ENCODE assay signal across 16 mouse cellular contexts in genomic region chr3:95324454-95325144, GRCm38 (mm10). TPM values are rescaled to one million over a fixed set of nuclear protein-coding genes. Genes with fewer than 3 reads are reported as not detected.
DNase-seq lines count a peak whose midpoint lies in the region; ATAC-seq and TF ChIP-seq lines count a peak whose summit lies in the region.
"Had no signal": no experiment of that assay in that cellular context is flagged by ENCODE, and none has a peak within 500 bp of the region (broad histone marks: within the 10 kb centered on the region; RNA-seq: fewer than 3 reads in every experiment).

No protein-coding gene starts in this region.

- ATAC-seq in liver, embryonic 14.5 days (ENCODE audit: insufficient read depth): no peak

- peaks cover 33% of the 10 kb centered on the region for H3K4me1 ChIP-seq in E14TG2a.4 (replicated peaks; ENCODE audit: low read depth, low read length)
- peaks cover 0 to 3% of the 10 kb centered on the region in 2 experiments; a peak in 1 of 4 replicates for H3K4me1 ChIP-seq in liver, embryonic 14.5 days (replicated peaks; ENCODE audit: control insufficient read depth in 2 of 2, insufficient read depth in 2 of 2, low read length in 1 of 2)
- H3K4me1 ChIP-seq: embryonic facial prominence, embryonic 15.5 days had no signal

- 83% methylated on average over 6 of the region's 6 CpGs for WGBS in liver, embryonic 14.5 days (ENCODE audit: insufficient replicate concordance)

- no peak overlapping the region for H3K4me3 ChIP-seq in layer of hippocampus, adult 2 months
- no peak overlapping the region for H3K4me3 ChIP-seq in E14TG2a.4 (replicated peaks; ENCODE audit: low read length)
- H3K4me3 ChIP-seq in liver, embryonic 14.5 days (ENCODE audit: insufficient read depth in 1 of 2, low read depth in 2 of 2, low read length in 2 of 2): no peak overlapping the region
- H3K4me3 ChIP-seq: embryonic facial prominence, embryonic 15.5 days; forebrain, embryonic 12.5 days; heart, embryonic 13.5 days; hindbrain, embryonic 12.5 days; midbrain, embryonic 10.5 days had no signal

- no peak for DNase-seq in layer of hippocampus, adult 2 months (ENCODE audit: low spot score in 2 of 2)
- DNase-seq in layer of hippocampus, adult 11-12 months (ENCODE audit: low spot score): no peak
- peak; percentile 39 for DNase-seq in 416B (ENCODE audit: low read depth)
- no peak for DNase-seq in liver, embryonic 14.5 days (ENCODE audit: low read depth in 3 of 3, low spot score in 3 of 3)
- no peak for DNase-seq in spleen, postnatal 4 days (ENCODE audit: low spot score in 2 of 2)
- DNase-seq in left cerebral cortex, adult 8-10 months (ENCODE audit: low spot score in 2 of 2): no peak
- DNase-seq: adrenal gland, postnatal 36 days; cerebellum, adult 11-12 months; kidney, adult 8-10 months; right cerebral cortex, postnatal 14 days had no signal

- H3K27me3 ChIP-seq in E14TG2a.4 (ENCODE audit: insufficient read depth, low read length): no peaks in the 10 kb centered on the region
- no peaks in the 10 kb centered on the region for H3K27me3 ChIP-seq in liver, embryonic 14.5 days (ENCODE audit: control insufficient read depth, insufficient read depth, low read length)
- H3K27me3 ChIP-seq: embryonic facial prominence, embryonic 15.5 days; forebrain, embryonic 12.5 days; heart, embryonic 13.5 days; hindbrain, embryonic 12.5 days had no signal

- H3K9me3 ChIP-seq in E14TG2a.4 (ENCODE audit: low read length): no peaks in the 10 kb centered on the region
- H3K9me3 ChIP-seq in liver, embryonic 14.5 days (ENCODE audit: control insufficient read depth, low read length): no peaks in the 10 kb centered on the region
- H3K9me3 ChIP-seq: embryonic facial prominence, embryonic 15.5 days; forebrain, embryonic 12.5 days; heart, embryonic 13.5 days; hindbrain, embryonic 12.5 days; midbrain, embryonic 10.5 days had no signal

- peaks cover 100% of the 10 kb centered on the region for H3K36me3 ChIP-seq in E14TG2a.4 (ENCODE audit: insufficient read depth, low read length)
- peaks cover 73% of the 10 kb centered on the region for H3K36me3 ChIP-seq in liver, embryonic 14.5 days (replicated peaks; ENCODE audit: control insufficient read depth, insufficient read depth, low read depth)

- H3K4me2 ChIP-seq in liver, embryonic 14.5 days (ENCODE audit: low read depth): no peak overlapping the region
- H3K4me2 ChIP-seq: embryonic facial prominence, embryonic 15.5 days; forebrain, embryonic 12.5 days; heart, embryonic 13.5 days; hindbrain, embryonic 12.5 days had no signal

- TF ChIP-seq CTCF in layer of hippocampus, adult 2 months (conservative IDR thresholded peaks at IDR 0.05): peak; percentile 64
- peak; percentile 32 for TF ChIP-seq CTCF in E14TG2a.4 (conservative IDR thresholded peaks at IDR 0.05; ENCODE audit: low read length)
- TF ChIP-seq CTCF in liver, embryonic 14.5 days (IDR thresholded peaks at IDR 0.05; ENCODE audit: low read depth): peak; percentile 33

- no peak overlapping the region for H3K27ac ChIP-seq in layer of hippocampus, adult 2 months
- no peak overlapping the region for H3K27ac ChIP-seq in liver, embryonic 14.5 days
- H3K27ac ChIP-seq: embryonic facial prominence, embryonic 15.5 days; forebrain, embryonic 12.5 days; heart, embryonic 13.5 days; hindbrain, embryonic 12.5 days; midbrain, embryonic 10.5 days had no signal

- TF ChIP-seq EP300 in liver, embryonic 14.5 days (IDR thresholded peaks at IDR 0.05; ENCODE audit: low read depth): no peak

- H3K9ac ChIP-seq in liver, embryonic 14.5 days (replicated peaks): no peak overlapping the region
- H3K9ac ChIP-seq: embryonic facial prominence, embryonic 15.5 days; forebrain, embryonic 12.5 days; heart, embryonic 13.5 days; hindbrain, embryonic 12.5 days had no signal

RNA-seq across cellular contexts. Expression of gene Cers2, which starts 10.0 kb away (rescaled TPM):
- 10 to 100 TPM; 53.1 to 63.3 TPM for total RNA-seq in layer of hippocampus, adult 2 months (2021)
- 55.1 and 63.8 TPM in 2 replicates for polyA plus RNA-seq in liver, embryonic 14.5 days (2012; rRNA removed)
- 80.2 and 88.2 TPM in 2 replicates for polyA plus RNA-seq in liver, embryonic 14.5 days (2014; fragmentation: Nextera tagmentation; extraction: Ambion mirVana)
- 10 to 100 TPM; 51.9 to 63.7 (median 56.1) TPM for total RNA-seq in left cerebral cortex, adult 8-10 months (2022)

RNA-seq across cellular contexts. Expression of gene Anxa9, which starts 17.6 kb away (rescaled TPM):
- 1 to 10 TPM; 1.5 TPM for total RNA-seq in layer of hippocampus, adult 2 months (2021)
- polyA plus RNA-seq in liver, embryonic 14.5 days (2012; rRNA removed): 2.5 and 2.6 TPM in 2 replicates
- polyA plus RNA-seq in liver, embryonic 14.5 days (2014; fragmentation: Nextera tagmentation; extraction: Ambion mirVana): 2.8 and 3.8 TPM in 2 replicates
- 1 to 10 TPM in 2 of 4 experiments, under 1 TPM in 2; 0.33 to 1.6 (median 0.93) TPM for total RNA-seq in left cerebral cortex, adult 8-10 months (2022)

RNA-seq across cellular contexts. Expression of gene Setdb1, which starts 32.4 kb away (rescaled TPM):
- total RNA-seq in layer of hippocampus, adult 2 months (2021): 10 to 100 TPM; 37.7 to 39.2 TPM
- 11.2 and 14.1 TPM in 2 replicates for polyA plus RNA-seq in liver, embryonic 14.5 days (2012; rRNA removed)
- polyA plus RNA-seq in liver, embryonic 14.5 days (2014; fragmentation: Nextera tagmentation; extraction: Ambion mirVana): 13.4 and 15.2 TPM in 2 replicates
- total RNA-seq in left cerebral cortex, adult 8-10 months (2022): 10 to 100 TPM; 31.6 to 36.9 (median 34.8) TPM

RNA-seq across cellular contexts. Expression of gene Prune1, which starts 42.7 kb away (rescaled TPM):
- total RNA-seq in layer of hippocampus, adult 2 months (2021): 10 to 100 TPM; 22.0 to 22.4 TPM
- polyA plus RNA-seq in liver, embryonic 14.5 days (2012; rRNA removed): 8.0 TPM in 2 replicates
- polyA plus RNA-seq in liver, embryonic 14.5 days (2014; fragmentation: Nextera tagmentation; extraction: Ambion mirVana): 6.8 and 7.3 TPM in 2 replicates
- total RNA-seq in left cerebral cortex, adult 8-10 months (2022): 10 to 100 TPM; 24.0 to 27.2 (median 25.2) TPM

RNA-seq across cellular contexts. Expression of gene Mindy1, which starts 43.5 kb away (rescaled TPM):
- total RNA-seq in layer of hippocampus, adult 2 months (2021): 10 to 100 TPM; 19.1 to 22.7 TPM
- 13.2 and 13.6 TPM in 2 replicates for polyA plus RNA-seq in liver, embryonic 14.5 days (2012; rRNA removed)
- 16.1 and 16.8 TPM in 2 replicates for polyA plus RNA-seq in liver, embryonic 14.5 days (2014; fragmentation: Nextera tagmentation; extraction: Ambion mirVana)
- 10 to 100 TPM; 20.7 to 24.3 (median 22.4) TPM for total RNA-seq in left cerebral cortex, adult 8-10 months (2022)
